Mouse (Mus musculus) naive thymus-derived CD4-positive, alpha-beta T cell, adult 2 months (primary cell): ENCODE data around the gene Dnase2a.

Experiments
- DNase-seq: peaks from one replicate; pipeline ENCODE4 v3.0.0-alpha.2; 2011; ENCODE audit warnings: low read depth

The Dnase2a gene

GRCm38 (mm10) chr8:84908421-84909161 is at the start of gene Dnase2a:
TSS of gene Dnase2a (plus strand) at chr8:84908560.
- peak; percentile 93 for DNase-seq

GRCm38 (mm10) chr8:84871376-84872308 is 36.7 kb upstream of the Dnase2a start, which contains the start of gene Syce2:
TSS of gene Syce2 (plus strand) at chr8:84872111.
- DNase-seq = peak; percentile 92

GRCm38 (mm10) chr8:84872309-84872965 is 35.9 kb upstream of the Dnase2a start:
- DNase-seq = peak; percentile 59

- DNase-seq = peak; percentile 36
These were observed 35.3 kb upstream of the Dnase2a start for GRCm38 (mm10) chr8:84873016-84873415.

- DNase-seq = no peak
These were observed 34.0 kb upstream of the Dnase2a start for GRCm38 (mm10) chr8:84874339-84874738.

GRCm38 (mm10) chr8:84877297-84878035 is 30.9 kb upstream of the Dnase2a start:
- no peak for DNase-seq

- no peak for DNase-seq
These were observed 29.4 kb upstream of the Dnase2a start for GRCm38 (mm10) chr8:84878915-84879314.

- DNase-seq = no peak
These were observed 23.6 kb upstream of the Dnase2a start for GRCm38 (mm10) chr8:84884728-84885127.

GRCm38 (mm10) chr8:84888280-84888679 is 20.1 kb upstream of the Dnase2a start:
- DNase-seq = no peak

GRCm38 (mm10) chr8:84889141-84889540 is 19.2 kb upstream of the Dnase2a start:
- DNase-seq = no peak

- DNase-seq = no peak
These were observed 15.2 kb upstream of the Dnase2a start for GRCm38 (mm10) chr8:84892993-84893708.

GRCm38 (mm10) chr8:84893709-84894134 is 14.6 kb upstream of the Dnase2a start, which contains the start of gene Gcdh:
TSS of gene Gcdh (minus strand) at chr8:84893921.
- DNase-seq = peak; percentile 92

- no peak for DNase-seq
These were observed 12.4 kb upstream of the Dnase2a start for GRCm38 (mm10) chr8:84895963-84896362.

GRCm38 (mm10) chr8:84901071-84901470 is 7.3 kb upstream of the Dnase2a start:
- DNase-seq = no peak

GRCm38 (mm10) chr8:84901752-84902151 is 6.6 kb upstream of the Dnase2a start, which contains the start of gene Klf1:
TSS of gene Klf1 (plus strand) at chr8:84901928.
- DNase-seq = no peak

GRCm38 (mm10) chr8:84902367-84902919 is 5.9 kb upstream of the Dnase2a start:
- DNase-seq = no peak

- DNase-seq = peak; percentile 93
These were observed 5.3 kb upstream of the Dnase2a start for GRCm38 (mm10) chr8:84902920-84903661.

GRCm38 (mm10) chr8:84904351-84904750 is 4.0 kb upstream of the Dnase2a start:
- DNase-seq = no peak

GRCm38 (mm10) chr8:84907037-84907436 is 1.3 kb upstream of the Dnase2a start:
- no peak for DNase-seq

- no peak for DNase-seq
These were observed 867 bp upstream of the Dnase2a start for GRCm38 (mm10) chr8:84907493-84907892.
